Mouse (Mus musculus) heart, adult 2 months (tissue): ENCODE results near the gene Gcm1. TPM values are rescaled to one million over a fixed set of nuclear protein-coding genes. Genes with fewer than 3 reads are reported as not detected.

Experiments used
- DNase-seq, 2 experiments: peaks; one replicate each; pipeline ENCODE4 v3.0.0; 2021
- H3K27ac ChIP-seq: fragments of 200-600 bp; 2 replicates; pipeline ENCODE4 v1.8.1; 2022
- H3K27me3 ChIP-seq: fragments of 200-500 bp; 2 replicates; pipeline ENCODE4 v1.6.1; 2012; ENCODE audit warnings: mild to moderate bottlenecking, low read length, inconsistent platforms, mixed read lengths; ENCODE audit not compliant: control insufficient read depth, insufficient read depth
- H3K36me3 ChIP-seq: fragments of 200-500 bp; 2 replicates; pipeline ENCODE4 v1.6.1; 2012; ENCODE audit warnings: low read length, inconsistent platforms; ENCODE audit not compliant: control insufficient read depth, insufficient read depth
- H3K4me1 ChIP-seq: fragments of 200-500 bp; 2 replicates; pipeline ENCODE4 v1.6.1; 2011; ENCODE audit warnings: low read length; ENCODE audit not compliant: control insufficient read depth, insufficient read depth
- H3K4me3 ChIP-seq: fragments of 200-600 bp; 2 replicates; pipeline ENCODE4 v1.8.1; 2022
- H3K79me2 ChIP-seq: fragments of 200-500 bp; replicated peaks from 2 replicates; pipeline ENCODE4 v1.6.1; 2012; ENCODE audit warnings: mild to moderate bottlenecking, inconsistent platforms, low read length, moderate library complexity, mixed read lengths; ENCODE audit not compliant: control insufficient read depth, insufficient read depth
- H3K9ac ChIP-seq: fragments of 200-500 bp; 2 replicates; pipeline ENCODE4 v1.6.1; 2012; ENCODE audit warnings: low read depth, mild to moderate bottlenecking, control low read depth, inconsistent platforms, low read length, mixed read lengths
- CTCF ChIP-seq: fragments of 200-600 bp; IDR thresholded peaks from 2 replicates; pipeline ENCODE4 v1.8.1; 2022; ENCODE audit warnings: antibody characterized with exemption, mild to moderate bottlenecking, moderate library complexity
- EP300 ChIP-seq: fragments of 200-500 bp; IDR thresholded peaks from 2 replicates; pipeline ENCODE4 v1.6.1; 2011; ENCODE audit warnings: low read depth, low read length, control low read depth; ENCODE audit not compliant: insufficient read depth
- POLR2A ChIP-seq: fragments of 200-500 bp; IDR thresholded peaks from 2 replicates; pipeline ENCODE4 v1.6.1; 2011; ENCODE audit warnings: mild to moderate bottlenecking, low read depth, low read length, control low read depth; ENCODE audit not compliant: insufficient read depth
- WGBS: fragments of 180-500 bp; shearing (Covaris S2); methylation state at CpG from one replicate; pipeline ENCODE4 v1.1.7; 2018; 5-methylcytosine and 5-hydroxymethylcytosine counted together
- intact Hi-C: fragments of 180-260 bp; cut with DNase I; formaldehyde crosslinking; loops from one replicate; pipeline ENCODE4 v1.15.1; 2025
- polyA plus RNA-seq: library from polyadenylated mRNA; depleted of rRNA; stranded (reverse); fragments of >200 nt; gene quantifications from 2 replicates; pipeline ENCODE4 v1.2.3, GENCODE M21; 2012
- total RNA-seq, 2 experiments: library from RNA; stranded (reverse); gene quantifications; 2 replicates each; pipeline ENCODE4 v1.2.3; 2021

Gcm1 gene
- total and polyA plus RNA-seq, 3 experiments, result not detected

- peaks cover 17% of the 10 kb centered on the region for H3K36me3 ChIP-seq
- intact Hi-C loops, result no loop called here
Observed at GRCm38 (mm10) chr9:78104973-78105372, 53.2 kb downstream of the Gcm1 start.

GRCm38 (mm10) chr9:78105501-78105932 is 53.8 kb downstream of the Gcm1 start:
- H3K4me1 ChIP-seq, result peaks cover 8% of the 10 kb centered on the region
- no peak overlapping the region for H3K27ac ChIP-seq
- H3K9ac ChIP-seq, result no peak overlapping the region
- no peak for DNase-seq
- intact Hi-C loops, result no loop called here
- TF ChIP-seq CTCF (no peak), EP300 (no peak), POLR2A (no peak)
- H3K4me3 ChIP-seq, result no peak overlapping the region
- WGBS, result 52% methylated on average over 6 of the region's 6 CpGs
- peaks cover 2% of the 10 kb centered on the region; the same call in 1 of the 2 replicates for H3K79me2 ChIP-seq
- no peaks in the 10 kb centered on the region for H3K27me3 ChIP-seq
- H3K36me3 ChIP-seq, result peaks cover 15% of the 10 kb centered on the region

More at GRCm38 (mm10) chr9:78104973-78105372, 53.2 kb downstream of the Gcm1 start:
- TF ChIP-seq CTCF (no peak), EP300 (no peak), POLR2A (no peak)
- no peak overlapping the region for H3K27ac ChIP-seq
- no peak overlapping the region for H3K9ac ChIP-seq
- DNase-seq, result no peak
- peaks cover 2% of the 10 kb centered on the region; the same call in 1 of the 2 replicates for H3K79me2 ChIP-seq
- peaks cover 8% of the 10 kb centered on the region for H3K4me1 ChIP-seq
- H3K4me3 ChIP-seq, result no peak overlapping the region
- 67% methylated on average over 6 of the region's 6 CpGs for WGBS
- no peaks in the 10 kb centered on the region for H3K27me3 ChIP-seq

- Histone ChIP-seq H3K79me2 (peaks cover 2% of the 10 kb centered on the region; the same call in 1 of the 2 replicates), H3K9ac (no peak overlapping the region), H3K4me3 (peak overlapping the region; percentile 98; the same call in 1 of the 2 replicates), H3K36me3 (peaks cover 10% of the 10 kb centered on the region), H3K27me3 (no peaks in the 10 kb centered on the region), H3K27ac (no peak overlapping the region; the same call in 1 of the 2 replicates), H3K4me1 (peaks cover 8% of the 10 kb centered on the region)
- no peak for TF ChIP-seq CTCF
- 80% methylated on average over 4 of the region's 4 CpGs for WGBS
- no peak for DNase-seq
- intact Hi-C loops, result no loop called here
Observed at GRCm38 (mm10) chr9:78106821-78107220, 55.1 kb downstream of the Gcm1 start.

- TF ChIP-seq CTCF (no peak), POLR2A (no peak), EP300 (no peak)
- H3K79me2 ChIP-seq, result peaks cover 2% of the 10 kb centered on the region; the same call in 1 of the 2 replicates
- DNase-seq, result no peak
- H3K27me3 ChIP-seq, result no peaks in the 10 kb centered on the region
- H3K9ac ChIP-seq, result peak overlapping the region; percentile 97
- peak overlapping the region; percentile 98 for H3K4me3 ChIP-seq
- intact Hi-C loops, result no loop called here
- H3K27ac ChIP-seq, result peak overlapping the region; percentile 96
- WGBS, result 11% methylated on average over 6 of the region's 6 CpGs
- H3K4me1 ChIP-seq, result peaks cover 8% of the 10 kb centered on the region
- peaks cover 10% of the 10 kb centered on the region for H3K36me3 ChIP-seq
Observed at GRCm38 (mm10) chr9:78107582-78107911, 55.8 kb downstream of the Gcm1 start.

- Histone ChIP-seq H3K36me3 (peaks cover 10% of the 10 kb centered on the region), H3K27ac (peak overlapping the region; percentile 96), H3K27me3 (no peaks in the 10 kb centered on the region), H3K4me1 (peaks cover 8% of the 10 kb centered on the region), H3K9ac (peak overlapping the region; percentile 97), H3K79me2 (peaks cover 2% of the 10 kb centered on the region; the same call in 1 of the 2 replicates), H3K4me3 (peak overlapping the region; percentile 98)
- under 1% methylated on average over 88 of the region's 88 CpGs for WGBS
- DNase-seq, result peak; percentile 91
- no peak for TF ChIP-seq CTCF
- TF ChIP-seq EP300, result peak; percentile 55; the same call in 1 of the 2 replicates
- peak; percentile 84 for TF ChIP-seq POLR2A
- intact Hi-C loops, result no loop called here
Observed at GRCm38 (mm10) chr9:78107912-78108795, 56.4 kb downstream of the Gcm1 start.

GRCm38 (mm10) chr9:78108796-78109239 is 57.1 kb downstream of the Gcm1 start, which contains the start of the genes Fbxo9 and Ick:
TSS of gene Fbxo9 (minus strand) at chr9:78109065.
TSS of gene Ick (plus strand) at chr9:78109192.
- no peaks in the 10 kb centered on the region for H3K27me3 ChIP-seq
- H3K9ac ChIP-seq, result peak within 1 kb of the TSS; percentile 97
- peaks cover 2% of the 10 kb centered on the region; the same call in 1 of the 2 replicates for H3K79me2 ChIP-seq
- H3K36me3 ChIP-seq, result peaks cover 9% of the 10 kb centered on the region
- peak within 1 kb of the TSS; percentile 98 for H3K4me3 ChIP-seq
- H3K4me1 ChIP-seq, result peaks cover 8% of the 10 kb centered on the region
- H3K27ac ChIP-seq, result peak within 1 kb of the TSS; percentile 96
- intact Hi-C loops, result no loop called here
- no peak for TF ChIP-seq EP300
- no peak for TF ChIP-seq CTCF
- peak; percentile 79 for TF ChIP-seq POLR2A
- peak; percentile 85 to 91 for DNase-seq
- WGBS, result 1% methylated on average over 20 of the region's 20 CpGs
